Mouse (Mus musculus) spleen, postnatal 36 days (tissue): ENCODE results near the gene 1700001O22Rik.
A peak's percentile ranks its signal among the peaks of the same experiment; 100 is the strongest.

Experiments used
- DNase-seq, 2 experiments: peaks; one replicate each; pipeline ENCODE4 v3.0.0; 2022; ENCODE audit warnings: low spot score in 2 of 2, mixed read lengths in 1 of 2

Gene 1700001O22Rik

GRCm38 (mm10) chr2:30803604-30804003 lies at the start of gene 1700001O22Rik:
Gene 1700001O22Rik (minus strand): TSS chr2:30803661.
- no peak for DNase-seq

- no peak for DNase-seq
These were observed 49.4 kb upstream of the 1700001O22Rik start for GRCm38 (mm10) chr2:30852771-30853313.

- no peak for DNase-seq
These were observed 47.1 kb upstream of the 1700001O22Rik start for GRCm38 (mm10) chr2:30850581-30850980.

- no peak for DNase-seq
These were observed 44.7 kb upstream of the 1700001O22Rik start for GRCm38 (mm10) chr2:30848184-30848583.

GRCm38 (mm10) chr2:30846723-30847122 lies 43.3 kb upstream of the 1700001O22Rik start:
- DNase-seq: no peak

- no peak for DNase-seq
These were observed 42.8 kb upstream of the 1700001O22Rik start for GRCm38 (mm10) chr2:30846236-30846635.

GRCm38 (mm10) chr2:30845152-30846070 lies 42.0 kb upstream of the 1700001O22Rik start:
- no peak for DNase-seq

GRCm38 (mm10) chr2:30842615-30843014 lies 39.2 kb upstream of the 1700001O22Rik start:
- DNase-seq: no peak

- no peak for DNase-seq
These were observed 33.0 kb upstream of the 1700001O22Rik start for GRCm38 (mm10) chr2:30836238-30836990.

- no peak for DNase-seq
These were observed 31.0 kb upstream of the 1700001O22Rik start, which contains the start of gene Prrx2 for GRCm38 (mm10) chr2:30834373-30835022. Gene Prrx2 (plus strand): TSS chr2:30834972.

GRCm38 (mm10) chr2:30833644-30834043 lies 30.2 kb upstream of the 1700001O22Rik start:
- no peak for DNase-seq

- DNase-seq: no peak
These were observed 26.9 kb upstream of the 1700001O22Rik start, which contains the start of gene Asb6 for GRCm38 (mm10) chr2:30830283-30830795. Gene Asb6 (minus strand): TSS chr2:30830333.

- DNase-seq: peak; percentile 32 to 39
These were observed 25.9 kb upstream of the 1700001O22Rik start for GRCm38 (mm10) chr2:30829315-30829714.

GRCm38 (mm10) chr2:30827749-30828475 lies 24.5 kb upstream of the 1700001O22Rik start:
- DNase-seq: peak; percentile 89 to 92

GRCm38 (mm10) chr2:30826825-30827748 lies 23.6 kb upstream of the 1700001O22Rik start:
- peak; percentile 70 to 81 for DNase-seq

GRCm38 (mm10) chr2:30823385-30824153 lies 20.1 kb upstream of the 1700001O22Rik start:
- DNase-seq: peak in 1 of 2 experiments; percentile 22

GRCm38 (mm10) chr2:30822460-30822859 lies 19.0 kb upstream of the 1700001O22Rik start:
- DNase-seq: no peak

GRCm38 (mm10) chr2:30821073-30821472 lies 17.6 kb upstream of the 1700001O22Rik start:
- no peak for DNase-seq

- no peak for DNase-seq
These were observed 16.4 kb upstream of the 1700001O22Rik start for GRCm38 (mm10) chr2:30819873-30820272.
